Mouse (Mus musculus) cerebellum, adult 2 months (tissue): ENCODE measurements around the gene Pde10a.

ENCODE experiments used
- CTCF ChIP-seq: fragments of 200-500 bp; IDR thresholded peaks from 2 replicates; pipeline ENCODE4 v1.5.1; 2011; ENCODE audit warnings: low read depth, mild to moderate bottlenecking, control low read depth, low read length, moderate library complexity, borderline replicate concordance; ENCODE audit not compliant: insufficient read depth
- POLR2A ChIP-seq: fragments of 200-500 bp; IDR thresholded peaks from 2 replicates; pipeline ENCODE4 v1.6.1; 2011; ENCODE audit warnings: low read length, control low read depth, borderline replicate concordance; ENCODE audit not compliant: insufficient read depth

- TF ChIP-seq POLR2A: no peak
- TF ChIP-seq CTCF: no peak
Observed at GRCm38 (mm10) chr17:8516006-8516405, 9.2 kb upstream of the Pde10a start.
